Mouse (Mus musculus) neural tube, embryonic 12.5 days (tissue): Measurements from ENCODE around the gene Irx1. TPM values are rescaled to one million over a fixed set of nuclear protein-coding genes. Genes with fewer than 3 reads are reported as not detected.

Source experiments
- ATAC-seq: fragments of 200-750 bp; cut with Nextera tagmentation; 2 replicates; pipeline ENCODE4 v1.8.0; 2017; ENCODE audit warnings: low read depth, mild to moderate bottlenecking, moderate TSS enrichment, moderate library complexity; ENCODE audit not compliant: low FRiP score
- H3K27ac ChIP-seq: fragments of 300-500 bp; sonication (generic); 2 replicates; pipeline ENCODE4 v1.5.1; 2016
- H3K27me3 ChIP-seq: fragments of 300-500 bp; sonication (generic); replicated peaks from 2 replicates; pipeline ENCODE4 v1.6.1; 2016; ENCODE audit warnings: mild to moderate bottlenecking
- H3K36me3 ChIP-seq: fragments of 300-500 bp; sonication (generic); 2 replicates; pipeline ENCODE4 v1.6.1; 2016; ENCODE audit warnings: mild to moderate bottlenecking
- H3K4me1 ChIP-seq: fragments of 300-500 bp; sonication (generic); 2 replicates; pipeline ENCODE4 v1.6.1; 2016
- H3K4me2 ChIP-seq: fragments of 300-500 bp; sonication (generic); replicated peaks from 2 replicates; pipeline ENCODE4 v1.6.1; 2016; ENCODE audit warnings: mild to moderate bottlenecking
- H3K4me3 ChIP-seq: fragments of 300-500 bp; sonication (generic); 2 replicates; pipeline ENCODE4 v1.5.1; 2016
- H3K9ac ChIP-seq: fragments of 300-500 bp; sonication (generic); 2 replicates; pipeline ENCODE4 v1.6.1; 2016; ENCODE audit warnings: mild to moderate bottlenecking
- H3K9me3 ChIP-seq: fragments of 300-500 bp; sonication (generic); 2 replicates; pipeline ENCODE4 v1.6.1; 2016; ENCODE audit warnings: mild to moderate bottlenecking
- WGBS: fragments of 180-500 bp; shearing (Covaris S2); methylation state at CpG from one replicate; pipeline ENCODE4 v1.1.7; 2016; 5-methylcytosine and 5-hydroxymethylcytosine counted together
- polyA plus RNA-seq: library from polyadenylated mRNA; unstranded; fragments of >200 nt; fragmentation: Nextera tagmentation; extraction: Ambion mirVana; gene quantifications from 2 replicates; pipeline ENCODE4 v1.2.1, GENCODE M21; 2016

The Irx1 gene
- polyA plus RNA-seq, result 5.0 and 6.9 TPM in 2 replicates

DNA sequence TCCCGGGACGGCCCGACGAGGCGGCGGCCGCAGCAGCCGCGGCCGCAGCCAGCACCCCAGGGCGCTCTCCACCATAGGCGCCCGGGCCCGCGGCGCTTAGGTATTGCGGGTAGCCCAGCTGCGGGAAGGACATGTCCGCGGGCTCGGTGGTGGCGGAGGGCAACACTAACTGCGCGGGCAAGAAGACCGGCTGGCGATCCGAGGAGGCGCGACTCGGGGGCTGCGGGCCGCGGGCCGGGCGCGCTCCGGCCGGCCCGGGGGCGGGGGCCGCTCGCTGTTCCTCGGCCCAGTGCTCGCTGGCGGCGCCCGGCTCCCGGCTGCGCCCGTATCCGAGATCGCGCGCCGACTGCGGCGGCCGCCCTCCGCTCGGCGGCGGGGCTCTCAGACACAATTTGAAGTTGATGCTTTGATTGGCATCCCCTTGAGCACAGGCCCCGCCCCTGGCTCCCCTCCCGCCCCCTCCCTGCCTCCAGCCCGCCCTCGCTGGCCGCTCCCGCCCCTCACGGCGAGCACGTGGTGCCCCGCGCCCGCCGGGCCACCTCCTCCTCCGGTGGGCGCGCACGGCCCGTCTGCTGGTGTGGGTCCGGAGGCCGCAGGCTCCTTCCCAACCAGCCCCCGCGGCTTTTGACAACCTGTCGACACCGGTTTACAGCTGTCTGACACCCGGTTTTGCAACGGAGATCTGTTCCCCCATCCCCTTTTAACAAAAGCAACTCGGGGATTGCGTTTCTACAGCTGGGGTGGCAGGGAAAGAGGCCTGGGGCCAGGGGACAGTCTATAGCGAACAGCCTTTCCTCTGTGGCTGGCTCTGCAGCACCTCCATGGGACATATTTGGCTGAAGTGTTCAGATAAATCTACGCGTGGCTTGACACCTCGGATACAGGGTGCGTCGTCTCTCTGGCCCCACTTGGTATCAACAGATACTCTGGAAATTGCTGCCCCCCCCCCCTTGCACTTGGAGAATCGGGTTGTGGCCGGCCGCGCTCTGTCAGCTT lies at the start of gene Irx1:
Gene Irx1, minus strand, starts transcription at position 368 of the 996 bp plus-strand sequence.
- Histone ChIP-seq H3K4me2 (peak within 1 kb of the TSS; percentile 76), H3K4me1 (peaks cover 35% of the 10 kb centered on the region), H3K36me3 (no peaks in the 10 kb centered on the region), H3K4me3 (peak within 1 kb of the TSS; percentile 65), H3K27ac (peak within 1 kb of the TSS; percentile 37), H3K9ac (peak within 1 kb of the TSS; percentile 85), H3K9me3 (no peaks in the 10 kb centered on the region), H3K27me3 (peaks cover 81% of the 10 kb centered on the region)
- WGBS, result under 1% methylated on average over 87 of the region's 100 CpGs
- peak; percentile 76 for ATAC-seq

DNA sequence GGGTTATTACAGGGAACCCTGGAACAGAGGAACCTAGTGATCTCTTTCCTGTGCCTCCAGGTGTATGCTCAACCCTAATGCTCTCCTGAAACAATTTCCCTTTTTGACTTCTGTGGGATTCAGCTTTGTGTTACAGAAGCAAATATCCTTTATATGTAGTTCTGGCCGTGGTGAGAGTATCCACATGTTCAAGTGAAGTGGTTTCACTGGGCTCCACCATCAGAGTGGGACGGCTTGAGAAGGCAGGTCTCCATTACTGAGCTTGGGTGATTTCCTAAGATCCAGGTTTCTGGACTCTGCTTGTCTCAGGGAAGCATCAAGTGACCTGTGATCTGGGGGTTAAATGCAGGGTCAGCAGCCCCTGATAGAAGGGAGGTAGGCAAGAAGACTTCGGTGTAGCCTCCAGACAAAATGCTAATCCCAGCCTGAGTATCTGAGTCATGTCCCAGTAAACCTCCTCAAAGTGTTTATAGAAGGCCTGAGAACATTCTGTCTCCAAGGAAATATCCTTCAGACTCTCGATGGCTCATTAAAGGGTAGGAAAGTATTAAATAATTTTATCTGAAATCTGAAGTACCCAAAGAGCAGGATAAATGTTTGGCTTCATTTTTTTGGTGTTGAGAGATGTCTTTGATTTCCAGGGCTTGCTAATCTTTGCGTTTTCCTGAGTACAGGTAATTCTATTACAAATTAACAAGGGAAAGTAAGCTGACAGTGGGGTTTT lies 16.6 kb upstream of the Irx1 start:
- Histone ChIP-seq H3K4me1 (no peaks in the 10 kb centered on the region), H3K4me2 (no peak overlapping the region), H3K27me3 (no peaks in the 10 kb centered on the region), H3K27ac (no peak overlapping the region), H3K9ac (no peak overlapping the region), H3K4me3 (no peak overlapping the region), H3K9me3 (no peaks in the 10 kb centered on the region), H3K36me3 (no peaks in the 10 kb centered on the region)
- no peak for ATAC-seq
- WGBS, result 80% methylated on average over 5 of the region's 5 CpGs

DNA sequence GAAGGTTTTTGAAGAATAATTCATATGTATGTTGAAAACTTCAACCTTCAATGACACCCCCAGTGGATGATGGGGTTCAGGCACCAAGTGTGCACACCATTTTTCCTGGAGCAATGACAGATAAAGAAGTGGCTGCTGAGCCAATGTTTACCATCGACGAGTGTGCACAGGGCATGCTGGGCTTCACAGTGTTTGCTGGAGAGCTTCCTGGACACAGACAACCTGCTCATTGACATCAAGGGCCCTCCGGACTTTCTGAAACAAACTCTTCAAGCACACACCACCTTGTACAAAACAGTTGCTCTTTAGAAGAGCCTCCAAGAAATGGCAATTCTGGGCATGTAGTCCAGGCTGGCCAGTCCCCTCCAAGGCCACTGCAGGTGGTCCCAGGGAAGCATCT lies 12.2 kb upstream of the Irx1 start:
- Histone ChIP-seq H3K4me1 (no peaks in the 10 kb centered on the region), H3K36me3 (no peaks in the 10 kb centered on the region), H3K9me3 (no peaks in the 10 kb centered on the region), H3K4me2 (no peak overlapping the region), H3K9ac (no peak overlapping the region), H3K27ac (no peak overlapping the region), H3K4me3 (no peak overlapping the region), H3K27me3 (peaks cover 17% of the 10 kb centered on the region)
- no peak for ATAC-seq
- 89% methylated on average over 3 of the region's 3 CpGs for WGBS

DNA sequence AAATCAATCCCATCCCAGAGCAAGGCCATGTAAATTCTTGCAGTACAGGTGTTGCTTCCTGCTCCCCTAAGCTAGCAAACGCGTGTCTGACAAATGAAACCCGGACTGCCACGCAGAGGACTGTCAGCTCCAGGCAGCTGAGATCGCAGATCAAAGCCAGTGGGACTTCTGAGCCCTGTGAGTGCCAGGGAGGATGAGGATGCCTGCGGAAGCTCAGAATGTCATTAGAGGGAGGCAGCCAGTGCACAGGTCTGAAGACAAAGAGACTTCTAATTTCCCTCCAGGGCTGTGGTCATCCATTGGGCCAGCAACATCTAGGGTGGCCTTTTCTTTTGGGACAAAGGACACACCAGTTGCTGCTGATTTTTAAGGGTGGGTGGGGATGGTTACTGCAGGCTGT lies 4.8 kb upstream of the Irx1 start:
- Histone ChIP-seq H3K4me2 (peak overlapping the region; percentile 27), H3K4me3 (no peak overlapping the region), H3K36me3 (no peaks in the 10 kb centered on the region), H3K9ac (no peak overlapping the region), H3K4me1 (peaks cover 11% of the 10 kb centered on the region), H3K27ac (no peak overlapping the region), H3K9me3 (no peaks in the 10 kb centered on the region), H3K27me3 (peaks cover 78% of the 10 kb centered on the region)
- WGBS, result under 1% methylated on average over 6 of the region's 6 CpGs
- ATAC-seq, result no peak

DNA sequence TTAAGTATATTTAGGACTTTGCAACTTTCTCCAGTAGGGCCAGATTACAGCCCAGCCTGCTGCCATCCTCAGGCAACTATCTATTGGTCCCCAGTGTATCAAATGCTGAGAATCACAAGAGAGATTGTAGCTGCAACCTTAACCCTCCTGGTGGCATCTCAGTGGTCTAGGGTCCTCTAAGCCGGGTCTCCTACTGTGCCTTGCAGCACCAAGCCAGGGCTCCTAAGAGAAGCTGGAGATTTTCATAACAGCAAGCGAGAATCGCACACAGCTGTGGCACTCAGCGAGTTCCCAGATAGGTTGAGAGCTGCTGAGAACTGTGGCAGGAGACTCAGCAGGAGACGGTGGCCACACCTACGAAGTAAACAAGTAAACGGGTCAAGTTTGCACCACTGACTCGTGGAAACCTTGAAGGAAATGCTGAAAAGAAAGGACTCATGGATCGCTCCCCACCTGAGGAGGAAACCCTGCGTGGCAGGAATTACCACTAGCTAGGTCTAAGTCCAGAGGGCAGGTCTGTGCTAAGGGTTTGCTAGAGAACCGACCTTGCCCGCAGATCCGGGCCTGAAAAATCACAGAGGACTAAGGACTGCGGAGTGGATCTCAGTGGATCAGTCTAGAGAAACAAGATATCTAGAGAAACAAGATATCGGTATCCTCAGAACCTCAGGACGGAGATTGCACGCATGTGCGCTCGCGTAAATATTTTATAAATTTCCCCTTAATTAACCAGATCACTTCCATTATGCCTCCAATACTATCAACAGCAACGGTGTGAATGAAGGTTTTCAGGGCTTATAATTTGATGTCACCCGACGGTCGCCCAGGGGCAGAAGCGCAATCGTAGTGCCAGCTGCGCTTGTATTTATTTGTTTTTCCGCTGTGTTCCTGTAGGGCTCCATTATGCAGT lies 4.1 kb upstream of the Irx1 start:
- no peak for ATAC-seq
- Histone ChIP-seq H3K4me2 (peak overlapping the region; percentile 27), H3K27ac (no peak overlapping the region), H3K4me3 (no peak overlapping the region), H3K36me3 (no peaks in the 10 kb centered on the region), H3K9ac (no peak overlapping the region), H3K4me1 (peaks cover 18% of the 10 kb centered on the region), H3K27me3 (peaks cover 81% of the 10 kb centered on the region), H3K9me3 (no peaks in the 10 kb centered on the region)
- 4% methylated on average over 28 of the region's 28 CpGs for WGBS

DNA sequence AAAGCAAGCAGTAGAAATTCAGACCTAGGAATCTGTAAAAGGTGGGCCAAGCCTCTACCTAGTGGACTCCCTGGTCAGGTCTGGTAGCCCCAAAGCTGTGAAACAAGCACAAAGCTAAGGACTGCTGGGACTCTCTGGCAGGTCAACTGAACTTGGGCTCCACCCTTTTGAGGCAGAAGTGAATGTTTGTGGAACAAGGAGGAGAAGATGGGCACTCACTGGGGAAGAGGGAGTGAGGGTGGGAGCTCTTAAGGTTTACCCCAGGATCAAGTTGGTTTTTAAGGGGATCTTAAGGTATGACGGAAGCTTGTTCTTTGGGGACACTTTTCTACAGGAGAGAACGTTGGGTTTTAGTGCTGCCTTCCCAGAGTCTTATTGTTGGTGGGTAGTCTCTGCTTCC lies 3.1 kb upstream of the Irx1 start:
- H3K9ac ChIP-seq, result no peak overlapping the region
- 31% methylated on average over 2 of the region's 2 CpGs for WGBS
- peaks cover 77% of the 10 kb centered on the region for H3K27me3 ChIP-seq
- H3K4me1 ChIP-seq, result peaks cover 18% of the 10 kb centered on the region
- no peak for ATAC-seq
- H3K27ac ChIP-seq, result no peak overlapping the region
- H3K36me3 ChIP-seq, result no peaks in the 10 kb centered on the region
- no peaks in the 10 kb centered on the region for H3K9me3 ChIP-seq
- no peak overlapping the region for H3K4me3 ChIP-seq
- no peak overlapping the region for H3K4me2 ChIP-seq

DNA sequence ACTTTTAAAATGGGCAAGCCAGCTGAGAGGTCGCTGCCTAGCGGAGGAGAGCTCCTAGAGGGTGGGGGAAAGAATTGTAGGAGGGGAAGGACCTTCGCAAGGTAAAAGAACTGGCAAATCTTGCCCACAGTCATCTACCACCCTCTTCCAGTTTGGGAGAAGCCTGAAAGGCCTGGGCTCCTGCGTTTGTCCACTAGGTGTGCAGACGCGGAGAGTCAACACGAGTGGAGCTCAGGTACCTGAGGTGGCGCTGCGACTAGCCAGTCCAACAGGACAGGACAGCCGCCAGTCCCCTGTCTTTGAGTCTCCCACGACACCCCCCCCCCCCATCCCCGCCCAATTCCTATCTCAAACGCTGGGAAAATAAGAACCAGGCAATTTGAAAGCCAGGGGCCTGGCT lies 843 bp upstream of the Irx1 start:
- peaks cover 28% of the 10 kb centered on the region for H3K4me1 ChIP-seq
- H3K4me3 ChIP-seq, result 0 out of 2 replicates have a peak overlapping the region, but pooled peaks have one; percentile 65

DNA sequence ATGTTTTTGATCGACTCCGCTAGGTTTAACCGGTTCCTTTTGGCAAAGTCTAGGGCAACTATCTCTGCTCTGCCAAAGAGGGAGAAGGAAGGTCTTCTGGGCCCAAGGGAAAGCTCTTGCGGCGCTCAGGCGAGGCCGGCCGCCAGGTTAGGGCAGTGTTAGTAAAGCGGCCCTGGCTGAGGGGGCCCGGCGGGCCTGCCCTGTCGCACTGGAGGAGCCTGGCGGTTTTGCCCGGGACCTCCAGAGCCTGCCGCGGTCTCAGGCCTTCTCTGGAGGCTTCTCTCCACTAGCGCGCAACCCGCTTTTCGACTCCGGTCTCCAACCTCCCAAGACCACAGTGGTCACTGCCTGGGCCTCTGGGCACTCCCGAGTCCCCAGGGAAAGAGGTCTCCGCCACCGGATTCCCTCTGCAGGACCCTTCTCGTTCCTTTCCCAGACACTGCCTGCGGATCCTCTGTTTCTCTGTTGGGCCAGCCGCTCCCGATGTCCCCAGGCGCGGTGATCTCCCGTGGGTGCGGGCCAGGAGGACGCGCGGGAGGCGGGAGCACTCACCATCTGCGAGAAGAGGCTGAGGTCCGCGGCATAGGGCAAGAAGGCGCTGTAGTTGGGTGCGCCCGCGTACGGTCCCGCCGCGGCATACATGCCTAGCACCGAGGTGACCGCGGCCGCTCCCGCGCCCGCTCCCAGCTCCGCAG lies 715 bp downstream of the Irx1 start:
- H3K27ac ChIP-seq, result peak overlapping the region; percentile 37
- no peaks in the 10 kb centered on the region for H3K9me3 ChIP-seq
- peak overlapping the region; percentile 76 for H3K4me2 ChIP-seq
- ATAC-seq, result peak; percentile 51
- H3K4me1 ChIP-seq, result peaks cover 36% of the 10 kb centered on the region
- under 1% methylated on average over 55 of the region's 55 CpGs for WGBS
- no peaks in the 10 kb centered on the region for H3K36me3 ChIP-seq
- H3K9ac ChIP-seq, result peak overlapping the region; percentile 85
- H3K4me3 ChIP-seq, result peak overlapping the region; percentile 65
- peaks cover 78% of the 10 kb centered on the region for H3K27me3 ChIP-seq

More for the DNA sequence above, 843 bp upstream of the Irx1 start:
- ATAC-seq, result no peak
- H3K9ac ChIP-seq, result no peak overlapping the region
- H3K9me3 ChIP-seq, result no peaks in the 10 kb centered on the region
- 5% methylated on average over 13 of the region's 13 CpGs for WGBS
- H3K36me3 ChIP-seq, result no peaks in the 10 kb centered on the region
- H3K4me2 ChIP-seq, result peak overlapping the region; percentile 76
- H3K27me3 ChIP-seq, result peaks cover 81% of the 10 kb centered on the region
- H3K27ac ChIP-seq, result no peak overlapping the region

DNA sequence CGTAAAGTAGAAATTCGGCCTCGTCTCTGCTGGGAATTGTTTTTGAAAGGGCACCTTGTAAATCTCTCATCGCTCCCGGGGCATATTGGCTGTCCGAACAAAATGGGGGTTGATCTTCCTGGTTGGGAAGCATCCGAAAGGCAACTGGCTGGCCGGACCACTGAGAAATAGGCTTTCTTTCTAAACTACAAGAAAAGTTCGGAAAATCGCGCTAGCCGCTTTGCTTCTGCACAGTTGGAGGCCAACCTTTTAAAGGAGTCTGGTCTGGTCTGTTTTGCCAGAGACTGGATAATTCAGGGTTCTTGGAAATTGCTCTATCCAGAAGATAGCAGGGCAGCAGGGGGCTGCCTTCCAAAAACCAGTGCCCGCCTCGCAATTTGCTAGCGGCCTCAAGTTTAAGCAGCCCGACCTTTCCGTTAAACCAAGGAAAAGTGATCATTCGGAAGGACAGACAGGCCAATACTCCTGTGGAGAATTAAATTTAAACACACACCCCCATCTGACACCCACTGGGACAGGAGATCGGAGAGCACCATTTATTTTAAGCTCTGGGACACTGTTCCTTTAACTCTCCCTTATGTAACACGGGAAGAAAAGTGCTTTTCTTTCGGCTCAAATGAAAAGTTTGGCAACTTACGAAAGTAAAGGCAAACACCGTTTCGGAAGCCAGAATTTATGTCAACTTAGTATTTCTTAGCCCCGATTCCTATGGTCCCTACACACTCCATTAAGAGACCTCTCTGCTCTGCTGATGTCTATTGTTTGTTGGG lies 1.4 kb downstream of the Irx1 start:
- H3K27ac ChIP-seq, result no peak overlapping the region
- peak overlapping the region; percentile 76 for H3K4me2 ChIP-seq
- peaks cover 76% of the 10 kb centered on the region for H3K27me3 ChIP-seq
- peaks cover 36% of the 10 kb centered on the region for H3K4me1 ChIP-seq
- no peak for ATAC-seq
- no peaks in the 10 kb centered on the region for H3K36me3 ChIP-seq
- H3K9me3 ChIP-seq, result no peaks in the 10 kb centered on the region
- peak overlapping the region; percentile 65 for H3K4me3 ChIP-seq
- H3K9ac ChIP-seq, result peak overlapping the region; percentile 85
- WGBS, result under 1% methylated on average over 25 of the region's 25 CpGs

DNA sequence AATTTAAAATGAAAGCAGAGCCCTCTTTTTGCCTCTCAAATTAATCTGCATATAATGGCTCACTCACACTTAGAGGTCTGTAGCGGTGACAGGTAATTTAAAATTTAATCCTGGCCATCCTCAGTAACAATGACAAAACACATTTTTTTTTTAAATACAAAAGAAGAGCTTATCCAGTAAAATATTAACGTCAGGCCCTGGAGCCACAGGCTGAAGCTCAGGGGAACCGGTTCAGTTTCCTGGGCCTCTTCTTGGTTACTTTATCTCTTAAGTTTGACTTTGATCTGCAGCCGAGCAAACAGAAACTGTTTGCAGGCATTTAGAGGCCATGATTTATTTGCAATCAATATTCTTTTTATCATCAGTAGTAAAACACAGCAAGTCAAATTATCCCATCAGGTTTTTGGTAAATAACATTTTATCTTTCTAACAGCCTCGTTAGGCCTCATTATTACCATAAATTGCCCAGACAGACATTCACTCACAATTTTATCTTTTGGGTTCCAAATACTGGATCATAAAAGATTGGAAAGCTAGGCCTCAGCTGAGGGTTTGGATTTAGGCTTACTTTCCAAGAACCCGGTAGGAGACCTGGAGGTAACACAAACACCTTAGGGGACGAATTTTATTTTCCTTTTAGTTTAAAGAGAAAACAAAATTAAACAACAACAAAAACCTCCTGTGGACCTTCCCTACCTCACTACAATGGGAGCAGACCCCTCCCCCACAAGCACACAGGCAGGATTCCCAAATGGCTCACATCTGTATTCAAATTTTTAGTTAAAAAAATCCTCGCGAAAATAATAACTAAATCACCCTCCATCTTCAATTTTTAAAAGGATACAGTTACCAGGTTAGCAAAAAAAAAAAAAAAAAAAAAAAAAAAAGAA lies 2.4 kb downstream of the Irx1 start:
- no peak overlapping the region for H3K27ac ChIP-seq
- ATAC-seq, result no peak
- H3K4me3 ChIP-seq, result peak overlapping the region; percentile 34
- H3K9me3 ChIP-seq, result no peaks in the 10 kb centered on the region
- no peak overlapping the region for H3K9ac ChIP-seq
- no peaks in the 10 kb centered on the region for H3K36me3 ChIP-seq
- peaks cover 76% of the 10 kb centered on the region for H3K27me3 ChIP-seq
- H3K4me1 ChIP-seq, result peaks cover 42% of the 10 kb centered on the region
- H3K4me2 ChIP-seq, result peak overlapping the region; percentile 76
- WGBS, result 5% methylated on average over 9 of the region's 9 CpGs
